Mouse (Mus musculus) erythroblast, embryonic 14.5 days (primary cell): ENCODE data around the gene Mtmr4.

Source experiments
- GATA1 ChIP-seq: IDR thresholded peaks from 2 replicates; pipeline ENCODE4 v1.6.1; 2012; ENCODE audit warnings: low read length, inconsistent platforms, mixed read lengths
- TAL1 ChIP-seq: IDR thresholded peaks from 3 replicates; pipeline ENCODE4 v1.6.1; 2012; ENCODE audit warnings: low read length, inconsistent platforms, mixed read lengths

- TF ChIP-seq TAL1 (no peak), GATA1 (no peak)
Observed at GRCm38 (mm10) chr11:87592354-87592695, 363 bp downstream of the Mtmr4 start.
